Mouse (Mus musculus) ovary, adult 18-20 months (tissue): Measurements from ENCODE around the gene Zfpm1.
A peak's percentile ranks its signal among the peaks of the same experiment; 100 is the strongest.

ENCODE experiments used
- DNase-seq: peaks from one replicate; pipeline ENCODE4 v3.0.0; 2022; ENCODE audit warnings: low spot score, mixed read lengths

The Zfpm1 gene

GRCm38 (mm10) chr8:122282035-122282358 lies at the start of gene Zfpm1:
Gene Zfpm1 (plus strand): TSS chr8:122282141.
- DNase-seq = no peak

- peak; percentile 13 for DNase-seq
Observed at GRCm38 (mm10) chr8:122234055-122234454, 47.9 kb upstream of the Zfpm1 start.

- DNase-seq = no peak
Observed at GRCm38 (mm10) chr8:122236521-122236920, 45.4 kb upstream of the Zfpm1 start.

GRCm38 (mm10) chr8:122238225-122238624 lies 43.7 kb upstream of the Zfpm1 start:
- DNase-seq = no peak

GRCm38 (mm10) chr8:122238731-122239130 lies 43.2 kb upstream of the Zfpm1 start:
- no peak for DNase-seq

GRCm38 (mm10) chr8:122240241-122241026 lies 41.5 kb upstream of the Zfpm1 start:
- no peak for DNase-seq

- DNase-seq = no peak
Observed at GRCm38 (mm10) chr8:122243310-122243709, 38.6 kb upstream of the Zfpm1 start.

GRCm38 (mm10) chr8:122245161-122245560 lies 36.8 kb upstream of the Zfpm1 start:
- DNase-seq = no peak

- no peak for DNase-seq
Observed at GRCm38 (mm10) chr8:122246257-122247211, 35.4 kb upstream of the Zfpm1 start.

GRCm38 (mm10) chr8:122251739-122252138 lies 30.2 kb upstream of the Zfpm1 start:
- DNase-seq = no peak

GRCm38 (mm10) chr8:122252366-122252765 lies 29.6 kb upstream of the Zfpm1 start:
- no peak for DNase-seq

- no peak for DNase-seq
Observed at GRCm38 (mm10) chr8:122259351-122259750, 22.6 kb upstream of the Zfpm1 start.

- no peak for DNase-seq
Observed at GRCm38 (mm10) chr8:122260755-122261154, 21.2 kb upstream of the Zfpm1 start.

- DNase-seq = no peak
Observed at GRCm38 (mm10) chr8:122262835-122263234, 19.1 kb upstream of the Zfpm1 start.

- DNase-seq = no peak
Observed at GRCm38 (mm10) chr8:122264243-122264642, 17.7 kb upstream of the Zfpm1 start.

GRCm38 (mm10) chr8:122265522-122265921 lies 16.4 kb upstream of the Zfpm1 start:
- DNase-seq = no peak

GRCm38 (mm10) chr8:122266867-122267266 lies 15.1 kb upstream of the Zfpm1 start:
- no peak for DNase-seq

- DNase-seq = no peak
Observed at GRCm38 (mm10) chr8:122268861-122269260, 13.1 kb upstream of the Zfpm1 start.

GRCm38 (mm10) chr8:122269404-122269803 lies 12.5 kb upstream of the Zfpm1 start:
- DNase-seq = no peak

GRCm38 (mm10) chr8:122270555-122270954 lies 11.4 kb upstream of the Zfpm1 start:
- no peak for DNase-seq

GRCm38 (mm10) chr8:122273152-122273551 lies 8.8 kb upstream of the Zfpm1 start:
- DNase-seq = peak; percentile 62

GRCm38 (mm10) chr8:122273826-122274225 lies 8.1 kb upstream of the Zfpm1 start:
- no peak for DNase-seq
